Mouse (Mus musculus) heart, adult 18-20 months (tissue): Measurements from ENCODE around the gene Cers1. TPM values are rescaled to one million over a fixed set of nuclear protein-coding genes. Genes with fewer than 3 reads are reported as not detected.

Experiments used
- DNase-seq, 2 experiments: peaks; one replicate each; pipeline ENCODE4 v3.0.0; 2021 to 2022; ENCODE audit warnings: mixed read lengths in 1 of 2
- total RNA-seq, 2 experiments: library from RNA; stranded (reverse); gene quantifications; 2 replicates each; pipeline ENCODE4 v1.2.3; 2021

The Cers1 gene
- total RNA-seq, 2 experiments from 2014 or later = 0.55 to 0.57 TPM

DNA sequence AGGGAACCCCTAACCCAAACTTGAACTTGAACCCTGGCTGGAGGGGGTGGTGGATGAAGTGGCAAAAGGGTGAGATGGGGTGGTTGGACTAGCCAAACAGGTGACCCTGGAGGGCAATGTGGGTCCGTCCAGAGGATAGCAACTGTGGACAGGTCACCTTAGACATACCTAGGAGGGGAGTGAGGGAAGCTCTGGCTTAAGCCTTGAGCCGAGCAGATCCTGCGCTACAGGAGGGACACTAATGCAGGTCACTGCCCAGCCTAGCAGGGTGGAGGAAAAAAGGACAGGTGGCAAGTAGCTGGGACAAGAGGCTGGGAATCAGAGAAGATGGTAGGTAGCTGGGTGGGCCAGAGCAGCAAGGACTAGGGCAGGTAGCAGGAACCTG is 36.4 kb downstream of the Cers1 start:
- DNase-seq = no peak

- peak in 1 of 2 experiments; percentile 44 for DNase-seq
Measured at GRCm38 (mm10) chr8:70352657-70353151, 37.1 kb downstream of the Cers1 start.

- peak; percentile 99 for DNase-seq
Measured at GRCm38 (mm10) chr8:70353194-70353817, 37.7 kb downstream of the Cers1 start, which contains the start of gene Upf1. Gene Upf1 (minus strand): TSS chr8:70353278.

DNA sequence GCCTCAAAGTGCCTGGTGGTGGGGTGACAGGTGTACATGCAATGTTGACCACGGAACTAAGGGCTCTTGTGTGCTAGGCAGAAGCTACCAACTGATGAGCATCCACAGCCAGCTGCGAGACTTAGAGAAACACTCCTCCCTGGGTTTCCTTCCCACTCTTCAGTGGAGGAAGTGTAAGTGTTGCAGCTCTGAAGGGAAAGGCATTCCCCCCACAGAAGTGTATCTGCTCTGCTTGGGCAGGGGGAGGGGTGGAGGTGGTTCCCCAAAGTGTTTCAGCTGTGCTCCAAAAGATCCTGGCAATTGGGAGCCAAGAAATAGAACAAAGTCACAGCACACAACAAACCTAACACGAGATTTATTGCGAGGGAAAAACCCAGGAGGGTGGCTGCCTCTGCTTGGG is 38.4 kb downstream of the Cers1 start:
- DNase-seq = no peak

DNA sequence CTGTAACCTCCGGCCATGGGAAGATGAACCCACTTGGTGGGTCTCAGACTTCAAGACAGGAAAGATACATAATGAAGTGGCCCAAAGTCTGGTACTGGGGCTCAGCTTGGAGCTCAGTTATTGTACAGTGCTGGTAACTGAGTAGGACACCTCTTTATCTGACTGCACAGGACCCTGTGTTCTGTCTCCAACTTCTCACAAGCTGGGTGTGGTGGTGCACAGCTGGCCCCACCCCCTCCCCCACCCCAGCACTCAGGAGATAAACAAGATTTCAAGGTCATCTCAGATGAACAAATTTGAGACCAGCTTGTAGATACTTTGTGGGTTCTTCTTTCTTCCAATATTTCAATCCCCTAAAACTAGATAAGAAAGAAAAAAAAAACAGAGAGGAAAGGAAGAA is 40.5 kb downstream of the Cers1 start:
- DNase-seq = no peak

DNA sequence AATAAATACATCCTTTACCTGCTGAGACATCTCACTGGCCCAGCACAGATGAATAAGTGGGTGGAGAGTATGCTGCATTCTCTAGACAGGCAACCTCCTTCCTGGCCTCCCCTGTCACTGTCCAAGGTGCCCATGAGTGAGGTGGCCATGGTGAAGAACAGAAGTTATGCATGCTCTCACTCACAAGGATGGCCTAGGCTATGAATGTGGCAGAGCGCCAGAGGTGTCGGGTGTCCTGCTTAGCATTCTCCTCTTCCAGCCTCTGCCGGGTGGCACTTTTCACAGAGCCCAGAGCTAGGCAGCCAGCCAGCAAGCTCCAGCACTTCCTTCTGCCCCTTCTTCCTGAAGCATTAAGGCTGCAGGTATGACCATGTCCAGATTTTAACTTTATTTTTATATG is 43.8 kb downstream of the Cers1 start:
- DNase-seq = no peak

GRCm38 (mm10) chr8:70360769-70361168 is 45.2 kb downstream of the Cers1 start:
- no peak for DNase-seq

GRCm38 (mm10) chr8:70361484-70362032 is 46.0 kb downstream of the Cers1 start:
- peak in 1 of 2 experiments; percentile 51 for DNase-seq

DNA sequence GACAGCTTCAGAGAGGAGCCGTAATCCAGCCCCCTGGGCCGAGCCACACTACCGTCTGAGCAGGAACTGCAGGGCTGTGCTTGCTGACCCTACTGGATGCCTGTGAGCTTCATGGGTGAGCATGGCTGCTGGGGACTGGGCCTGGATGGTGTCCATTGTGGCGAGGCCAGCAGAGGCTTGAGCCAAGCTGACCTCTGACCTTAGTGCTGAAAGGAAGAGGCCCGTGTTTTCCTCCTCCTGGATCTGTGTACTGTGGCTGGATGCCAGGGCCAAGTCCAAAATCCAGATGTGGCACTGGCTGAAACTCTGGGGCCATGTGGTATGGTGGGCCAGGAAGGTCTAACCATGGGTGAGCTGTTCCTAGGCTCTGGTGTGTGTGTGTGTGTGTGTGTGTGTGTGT is 48.5 kb downstream of the Cers1 start:
- peak in 1 of 2 experiments; percentile 79 for DNase-seq

GRCm38 (mm10) chr8:70366588-70366987 is 51.0 kb downstream of the Cers1 start:
- DNase-seq = no peak

DNA sequence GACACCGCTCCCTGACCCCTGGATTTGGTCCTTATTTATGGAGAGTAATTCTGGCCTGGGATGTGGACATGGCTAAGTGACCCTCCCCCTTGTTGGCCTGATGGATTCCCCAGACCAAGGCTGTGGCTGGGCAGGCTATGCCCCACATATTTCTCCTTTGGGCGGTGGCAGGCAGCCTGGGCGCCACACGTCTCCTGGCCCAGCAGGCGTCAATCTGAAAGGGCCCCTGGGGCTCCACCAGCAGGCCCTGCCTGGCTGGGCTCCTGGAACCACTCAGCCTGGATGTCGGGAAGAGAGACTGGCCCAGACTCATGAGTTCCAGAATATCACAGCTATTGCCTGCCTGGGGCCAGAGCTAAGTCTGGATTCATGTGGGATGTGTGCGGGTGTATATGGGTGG is 54.9 kb downstream of the Cers1 start:
- peak in 1 of 2 experiments; percentile 36 for DNase-seq

DNA sequence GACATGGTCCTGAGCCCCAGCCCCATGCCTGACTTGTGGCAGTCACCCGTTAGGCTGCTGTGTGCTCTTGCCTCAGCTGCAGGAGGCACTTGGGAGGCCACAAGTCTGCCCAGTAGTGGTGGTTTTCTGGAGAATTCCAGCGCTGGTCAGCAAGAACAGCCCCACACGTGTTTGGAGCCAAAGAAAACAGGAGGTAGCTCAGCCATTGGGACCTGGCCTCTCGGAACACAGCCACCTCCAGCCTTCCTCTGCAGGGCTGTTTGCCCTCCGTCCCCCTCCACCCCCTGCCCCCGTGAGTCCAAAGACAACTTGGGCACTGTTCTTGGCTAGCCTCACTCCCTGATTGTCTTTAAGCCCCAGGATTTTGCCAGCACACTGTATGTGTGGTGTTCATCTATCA is 56.4 kb downstream of the Cers1 start:
- DNase-seq = peak in 1 of 2 experiments; percentile 53

DNA sequence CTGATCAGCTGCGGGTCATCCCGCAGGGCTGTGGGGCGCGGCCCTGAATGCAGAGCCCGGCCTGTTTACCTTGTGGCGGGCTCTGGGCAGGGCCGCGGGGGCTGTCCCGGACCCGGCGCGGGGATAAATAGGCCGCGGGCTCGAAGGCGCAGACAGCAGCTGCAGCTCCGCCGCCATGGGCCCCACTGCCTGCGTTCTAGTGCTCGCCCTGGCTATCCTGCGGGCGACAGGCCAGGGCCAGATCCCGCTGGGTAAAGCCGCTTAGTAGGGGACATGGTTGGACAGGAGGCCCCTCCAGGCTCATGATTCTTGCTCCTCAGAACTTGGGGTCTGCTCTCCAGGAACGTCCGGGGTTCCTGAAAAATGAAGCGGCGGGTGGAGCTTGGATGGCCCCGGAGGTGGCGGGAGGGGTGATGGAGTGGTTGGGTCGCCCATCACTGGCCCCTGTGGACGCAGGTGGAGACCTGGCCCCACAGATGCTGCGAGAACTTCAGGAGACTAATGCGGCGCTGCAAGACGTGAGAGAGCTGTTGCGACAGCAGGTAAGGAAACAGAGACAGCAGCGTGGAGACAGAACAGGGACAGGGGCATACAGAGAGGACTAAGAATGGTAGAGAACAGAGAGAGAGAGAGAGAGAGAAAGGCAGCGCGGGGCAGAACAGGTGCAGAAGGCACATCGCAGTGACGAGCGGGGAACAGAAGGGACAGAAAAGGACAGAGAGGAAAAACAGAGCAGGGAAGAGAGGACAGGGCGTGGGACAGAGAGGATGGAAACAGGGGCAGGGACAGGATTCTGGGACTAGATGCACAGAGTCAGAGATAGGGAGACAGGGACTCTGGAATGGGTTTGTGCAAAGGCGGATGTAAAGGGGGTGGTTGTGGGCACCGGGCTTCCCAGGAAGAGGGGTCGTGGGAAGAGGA is 58.1 kb downstream of the Cers1 start, which contains the start of gene Comp:
Comp (plus strand) TSS at position 162 of the 921 bp plus-strand sequence.
- DNase-seq = no peak

- peak; percentile 78 to 81 for DNase-seq
Measured at GRCm38 (mm10) chr8:70374318-70374927, 58.8 kb downstream of the Cers1 start.

- DNase-seq = peak in 1 of 2 experiments; percentile 30
Measured at GRCm38 (mm10) chr8:70375212-70375859, 59.8 kb downstream of the Cers1 start.

DNA sequence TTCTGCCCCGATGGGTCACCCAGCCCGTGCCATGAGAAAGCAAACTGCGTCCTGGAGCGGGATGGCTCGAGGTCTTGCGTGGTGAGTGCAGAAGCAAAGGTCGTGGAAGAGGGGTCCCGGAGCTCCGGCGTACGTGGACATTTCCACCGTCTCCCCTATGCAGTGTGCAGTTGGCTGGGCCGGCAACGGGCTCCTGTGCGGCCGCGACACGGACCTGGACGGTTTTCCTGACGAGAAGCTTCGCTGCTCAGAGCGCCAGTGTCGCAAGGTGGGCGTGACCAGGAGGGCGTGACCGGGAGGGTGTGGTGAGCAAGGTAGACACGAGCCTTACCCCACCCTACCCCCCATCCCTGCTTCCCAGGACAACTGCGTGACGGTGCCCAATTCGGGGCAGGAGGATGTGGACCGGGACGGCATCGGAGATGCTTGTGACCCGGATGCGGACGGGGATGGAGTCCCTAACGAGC is 60.7 kb downstream of the Cers1 start:
- DNase-seq = no peak

DNA sequence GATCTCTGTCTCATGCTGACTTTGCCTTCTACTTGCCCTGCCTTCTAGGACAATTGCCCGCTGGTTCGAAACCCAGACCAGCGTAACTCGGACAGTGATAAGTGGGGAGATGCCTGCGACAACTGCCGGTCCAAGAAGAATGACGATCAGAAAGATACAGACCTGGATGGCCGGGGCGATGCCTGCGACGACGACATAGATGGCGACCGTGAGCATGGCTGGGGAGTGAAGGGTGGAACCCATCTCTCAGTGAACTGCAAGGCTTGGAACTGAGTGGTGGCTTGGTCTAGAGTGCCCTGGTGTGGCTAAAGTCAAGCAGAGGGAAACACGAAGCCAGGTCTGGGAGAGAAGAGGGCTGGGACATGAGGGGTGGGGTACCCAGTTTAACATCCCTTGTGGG is 61.5 kb downstream of the Cers1 start:
- no peak for DNase-seq

DNA sequence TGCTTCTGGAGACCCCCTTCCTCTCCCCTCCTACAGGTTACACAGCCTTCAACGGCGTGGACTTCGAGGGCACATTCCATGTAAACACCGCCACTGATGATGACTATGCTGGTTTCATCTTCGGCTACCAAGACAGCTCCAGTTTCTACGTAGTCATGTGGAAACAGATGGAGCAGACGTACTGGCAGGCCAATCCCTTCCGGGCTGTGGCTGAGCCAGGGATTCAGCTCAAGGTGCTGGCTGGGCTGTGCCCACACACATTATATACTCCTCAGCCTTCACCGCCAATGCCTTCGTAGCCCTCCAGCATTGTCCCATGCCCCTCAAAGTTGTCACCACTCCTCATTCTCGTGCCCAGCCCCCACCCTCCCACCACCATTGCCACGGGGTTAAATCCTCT is 64.5 kb downstream of the Cers1 start:
- no peak for DNase-seq
